Mouse (Mus musculus) midbrain, embryonic 14.5 days (tissue): ENCODE data around the gene Vdac2. TPM values are rescaled to one million over a fixed set of nuclear protein-coding genes. Genes with fewer than 3 reads are reported as not detected.
A peak's percentile ranks its signal among the peaks of the same experiment; 100 is the strongest.

Experiments used
- ATAC-seq: fragments of 200-750 bp; cut with Nextera tagmentation; 2 replicates; pipeline ENCODE4 v1.8.0; 2017; ENCODE audit warnings: moderate number of reproducible peaks, moderate library complexity; ENCODE audit not compliant: low FRiP score, low TSS enrichment
- DNase-seq: peaks from one replicate; pipeline ENCODE4 v3.0.0-alpha.2; 2015
- H3K27ac ChIP-seq: fragments of 300-500 bp; sonication (generic); replicated peaks from 2 replicates; pipeline ENCODE4 v1.5.1; 2014; ENCODE audit warnings: mild to moderate bottlenecking, low read depth, low read length, moderate library complexity
- H3K27me3 ChIP-seq: fragments of 300-500 bp; sonication (generic); 2 replicates; pipeline ENCODE4 v1.6.1; 2014; ENCODE audit warnings: low read length, control low read depth, mixed read lengths; ENCODE audit not compliant: control insufficient read depth, insufficient read depth
- H3K36me3 ChIP-seq: fragments of 300-500 bp; sonication (generic); 2 replicates; pipeline ENCODE4 v1.6.1; 2014; ENCODE audit warnings: low read length, control low read depth; ENCODE audit not compliant: control insufficient read depth, insufficient read depth
- H3K4me1 ChIP-seq: fragments of 300-500 bp; sonication (generic); 2 replicates; pipeline ENCODE4 v1.6.1; 2014; ENCODE audit warnings: mild to moderate bottlenecking, antibody characterized with exemption, low read length, control low read depth; ENCODE audit not compliant: control insufficient read depth, insufficient read depth
- H3K4me2 ChIP-seq: fragments of 300-500 bp; sonication (generic); 2 replicates; pipeline ENCODE4 v1.6.1; 2014; ENCODE audit warnings: mild to moderate bottlenecking, low read length, moderate library complexity
- H3K4me3 ChIP-seq: fragments of 300-500 bp; sonication (generic); replicated peaks from 2 replicates; pipeline ENCODE4 v1.5.1; 2014; ENCODE audit warnings: low read depth, low read length
- H3K9ac ChIP-seq: fragments of 300-500 bp; sonication (generic); replicated peaks from 2 replicates; pipeline ENCODE4 v1.6.1; 2014; ENCODE audit warnings: mild to moderate bottlenecking, low read length, moderate library complexity
- H3K9me3 ChIP-seq: fragments of 300-500 bp; sonication (generic); 2 replicates; pipeline ENCODE4 v1.6.1; 2016; ENCODE audit warnings: low read length, control low read depth, mixed read lengths; ENCODE audit not compliant: control insufficient read depth
- WGBS: fragments of 180-500 bp; shearing (Covaris S2); extraction: QIAGEN DNeasy Blood & Tissue Kit; methylation state at CpG from one replicate; pipeline ENCODE4 v1.1.7; 2014; 5-methylcytosine and 5-hydroxymethylcytosine counted together
- polyA plus RNA-seq: library from polyadenylated mRNA; unstranded; fragments of >200 nt; fragmentation: Nextera tagmentation; extraction: Ambion mirVana; gene quantifications from 2 replicates; pipeline ENCODE4 v1.2.1, GENCODE M21; 2014

The Vdac2 gene
- 266 and 297 TPM in 2 replicates for polyA plus RNA-seq

DNA sequence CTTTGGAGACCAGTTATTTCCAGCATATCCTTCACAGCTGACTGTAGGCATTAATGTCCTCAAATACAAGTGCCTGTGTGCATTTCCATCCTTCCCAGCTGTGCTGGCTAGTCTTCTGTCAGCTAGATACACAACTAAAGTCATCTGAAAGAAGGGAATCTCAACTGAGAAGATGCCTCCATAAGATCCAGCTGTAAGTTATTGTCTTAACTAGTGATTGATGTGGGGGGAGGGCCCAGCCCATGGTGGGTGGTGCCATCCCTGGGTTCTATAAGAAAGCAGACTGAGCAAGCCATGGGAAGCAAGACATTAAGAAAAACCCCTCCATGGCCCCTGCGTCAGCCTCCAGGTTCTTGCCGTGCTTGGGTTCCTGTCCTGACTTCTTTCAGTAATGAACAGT is at the start of gene Vdac2:
Gene Vdac2 (plus strand): TSS at position 301 of the 400 bp plus-strand sequence.
- no peak for ATAC-seq
- no peak within 1 kb of the TSS for H3K4me2 ChIP-seq
- 88% methylated on average over 2 of the region's 2 CpGs for WGBS
- H3K27ac ChIP-seq: no peak within 1 kb of the TSS
- no peak within 1 kb of the TSS for H3K4me3 ChIP-seq
- no peaks in the 10 kb centered on the region for H3K4me1 ChIP-seq
- DNase-seq: no peak
- no peaks in the 10 kb centered on the region for H3K27me3 ChIP-seq
- no peaks in the 10 kb centered on the region for H3K36me3 ChIP-seq
- no peaks in the 10 kb centered on the region for H3K9me3 ChIP-seq
- no peak within 1 kb of the TSS for H3K9ac ChIP-seq

DNA sequence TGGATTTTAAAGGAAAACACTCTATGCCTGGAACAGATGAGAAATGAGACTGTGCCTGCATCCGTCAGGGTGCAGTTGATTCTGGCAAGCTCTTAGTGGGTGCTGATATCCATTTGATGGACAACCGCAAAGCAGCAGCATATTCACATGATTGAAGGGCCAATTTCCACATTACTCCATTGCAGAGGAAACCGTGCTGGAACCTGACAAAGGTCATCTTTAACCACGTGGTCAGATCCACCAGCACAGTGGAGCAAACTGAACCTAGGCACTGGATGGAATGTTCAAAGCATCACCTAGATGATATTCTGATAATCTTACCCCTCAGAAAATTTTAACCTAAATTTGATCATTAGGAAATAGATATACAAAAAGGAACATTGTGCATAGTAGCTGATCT is 48.8 kb upstream of the Vdac2 start:
- Histone ChIP-seq H3K4me2 (no peak overlapping the region), H3K4me3 (no peak overlapping the region), H3K9ac (no peak overlapping the region), H3K9me3 (no peaks in the 10 kb centered on the region), H3K36me3 (peaks cover 26% of the 10 kb centered on the region), H3K4me1 (no peaks in the 10 kb centered on the region), H3K27ac (no peak overlapping the region), H3K27me3 (no peaks in the 10 kb centered on the region)
- ATAC-seq (no peak), DNase-seq (no peak)
- 90% methylated on average over 4 of the region's 4 CpGs for WGBS

DNA sequence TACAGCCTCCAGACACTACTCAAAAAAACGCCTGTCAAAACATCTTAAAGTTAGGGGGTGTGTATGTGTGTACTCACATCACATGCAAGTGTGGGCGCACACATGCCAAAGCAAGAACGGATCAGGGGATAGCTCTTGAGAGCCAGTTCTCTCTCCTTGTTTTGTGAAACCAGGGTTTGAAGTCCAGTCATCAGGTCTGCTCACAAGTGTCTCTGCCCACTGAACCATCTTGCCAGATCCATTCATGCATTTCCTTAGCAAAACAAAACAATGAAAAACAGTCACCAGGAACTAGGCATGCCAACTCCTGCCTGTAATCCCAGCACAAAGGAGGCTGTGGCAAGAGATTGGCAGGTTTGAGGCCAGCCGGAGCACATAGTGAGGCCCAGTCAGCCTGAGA is 38.5 kb upstream of the Vdac2 start:
- ATAC-seq (no peak), DNase-seq (peak; percentile 35)
- Histone ChIP-seq H3K9me3 (no peaks in the 10 kb centered on the region), H3K36me3 (peaks cover 13% of the 10 kb centered on the region; the same call in 1 of the 2 replicates), H3K9ac (no peak overlapping the region), H3K4me1 (no peaks in the 10 kb centered on the region), H3K27me3 (no peaks in the 10 kb centered on the region), H3K27ac (no peak overlapping the region), H3K4me3 (no peak overlapping the region), H3K4me2 (no peak overlapping the region)
- 51% methylated on average over 4 of the region's 4 CpGs for WGBS

DNA sequence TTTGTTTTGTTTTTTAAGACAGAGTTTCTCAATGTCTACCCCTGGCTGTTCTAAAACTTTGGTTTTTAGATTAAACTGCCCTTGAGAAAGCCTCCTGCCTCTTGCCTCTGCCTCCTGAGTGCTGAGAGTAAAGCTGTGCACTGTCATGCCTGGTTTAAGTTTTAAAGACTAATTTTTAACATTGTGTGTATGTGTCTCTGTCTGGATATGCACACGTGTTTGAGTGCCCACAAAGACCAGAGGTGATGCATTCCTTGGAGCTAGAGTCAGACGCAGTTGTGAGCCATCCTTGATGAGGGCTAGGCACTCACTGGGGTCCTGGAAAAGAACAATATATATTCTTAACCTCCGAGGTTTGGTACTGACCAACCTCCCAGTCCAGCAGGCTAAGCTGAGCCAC is 37.7 kb upstream of the Vdac2 start:
- ATAC-seq (no peak), DNase-seq (no peak)
- Histone ChIP-seq H3K4me2 (no peak overlapping the region), H3K9ac (no peak overlapping the region), H3K4me1 (no peaks in the 10 kb centered on the region), H3K36me3 (peaks cover 10% of the 10 kb centered on the region; the same call in 1 of the 2 replicates), H3K27me3 (no peaks in the 10 kb centered on the region), H3K4me3 (no peak overlapping the region), H3K9me3 (no peaks in the 10 kb centered on the region), H3K27ac (no peak overlapping the region)
- WGBS: 72% methylated on average over 3 of the region's 3 CpGs

DNA sequence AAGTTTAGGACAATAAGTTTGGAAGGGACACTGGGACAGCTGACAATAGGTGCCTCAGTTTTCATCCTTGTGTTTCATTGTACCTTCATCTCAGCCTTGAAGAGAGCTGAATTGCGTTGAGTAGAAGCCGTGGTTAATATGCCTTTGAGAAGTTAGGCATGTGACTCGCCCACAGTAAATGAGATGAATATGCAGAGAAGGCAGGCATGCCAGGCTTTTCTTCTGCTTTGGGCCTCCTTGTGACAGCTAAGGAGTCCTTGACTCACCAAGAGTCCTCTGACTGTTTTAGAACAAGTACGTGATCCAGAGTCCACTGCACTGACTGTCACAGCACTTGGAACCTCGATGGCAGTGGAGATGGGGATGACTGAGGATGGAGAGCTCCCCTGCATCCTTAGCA is 36.9 kb upstream of the Vdac2 start:
- DNase-seq (no peak), ATAC-seq (no peak)
- 94% methylated on average over 5 of the region's 5 CpGs for WGBS
- H3K4me1 ChIP-seq: no peaks in the 10 kb centered on the region
- H3K4me3 ChIP-seq: no peak overlapping the region
- H3K9ac ChIP-seq: no peak overlapping the region
- H3K9me3 ChIP-seq: no peaks in the 10 kb centered on the region
- H3K4me2 ChIP-seq: no peak overlapping the region
- H3K27ac ChIP-seq: no peak overlapping the region
- H3K27me3 ChIP-seq: no peaks in the 10 kb centered on the region
- peaks cover 15% of the 10 kb centered on the region for H3K36me3 ChIP-seq

DNA sequence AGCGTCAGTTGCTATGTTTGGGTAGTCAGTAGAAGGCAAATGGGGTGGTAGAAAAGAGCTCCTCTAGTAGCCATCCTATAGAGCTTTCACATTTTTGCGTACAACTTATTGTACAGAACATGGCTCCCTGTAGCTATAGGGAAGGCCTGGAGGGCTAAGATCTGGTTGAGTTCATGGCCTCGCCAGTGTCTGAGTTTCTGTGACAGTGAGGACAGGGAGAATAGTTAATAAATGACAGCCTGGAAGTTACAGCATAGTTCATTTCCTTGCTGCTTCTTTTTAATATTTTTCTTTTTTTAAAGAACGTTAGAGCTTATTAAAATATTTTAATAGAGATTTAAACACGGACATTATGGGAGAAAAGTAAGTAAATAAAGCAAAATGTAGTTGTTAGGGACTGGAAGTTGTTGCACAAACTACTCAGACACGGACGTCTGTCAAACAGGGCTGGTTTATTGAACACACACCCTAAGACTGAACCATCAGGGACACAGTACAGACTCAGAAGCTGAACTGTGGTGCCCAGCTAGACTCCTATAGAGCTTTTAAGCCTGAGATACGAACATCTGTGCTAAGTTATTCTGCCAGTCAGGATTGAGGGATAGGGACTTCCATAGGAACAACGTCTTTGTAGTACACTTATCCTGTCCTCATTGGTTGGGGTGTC is 34.3 kb upstream of the Vdac2 start:
- ATAC-seq: no peak
- WGBS: 91% methylated on average over 9 of the region's 9 CpGs

DNA sequence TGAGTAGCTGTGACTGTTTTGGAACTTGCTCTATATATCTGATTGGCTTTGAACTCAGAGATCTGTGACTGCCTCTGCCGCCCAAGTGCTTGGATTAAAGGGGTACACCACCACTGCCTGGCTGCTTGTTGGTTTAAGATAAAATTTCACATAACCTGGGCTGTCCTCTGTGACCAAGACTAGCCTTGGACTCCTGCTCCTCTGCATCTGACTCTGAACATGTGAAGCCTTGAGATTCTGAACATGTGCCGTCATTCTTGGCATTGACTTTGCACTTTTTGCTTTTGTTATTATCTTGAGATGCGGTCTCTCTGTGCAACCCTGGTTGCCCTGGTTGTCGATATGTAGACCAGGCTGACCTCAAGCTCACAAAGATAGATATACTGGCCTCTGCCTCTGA is 33.3 kb upstream of the Vdac2 start:
- no peaks in the 10 kb centered on the region for H3K9me3 ChIP-seq
- H3K4me3 ChIP-seq: no peak overlapping the region
- no peak for ATAC-seq
- H3K4me1 ChIP-seq: no peaks in the 10 kb centered on the region
- no peak overlapping the region for H3K9ac ChIP-seq
- 94% methylated on average over 4 of the region's 4 CpGs for WGBS
- H3K4me2 ChIP-seq: no peak overlapping the region
- H3K27ac ChIP-seq: no peak overlapping the region
- DNase-seq: no peak
- H3K36me3 ChIP-seq: peaks cover 15% of the 10 kb centered on the region; the same call in 1 of the 2 replicates
- H3K27me3 ChIP-seq: no peaks in the 10 kb centered on the region

More for the DNA sequence above, 34.3 kb upstream of the Vdac2 start:
- H3K27ac ChIP-seq: no peak overlapping the region; the same call in 1 of the 2 replicates
- H3K4me1 ChIP-seq: no peaks in the 10 kb centered on the region
- no peak overlapping the region for H3K9ac ChIP-seq
- H3K4me3 ChIP-seq: no peak overlapping the region
- H3K36me3 ChIP-seq: peaks cover 15% of the 10 kb centered on the region; the same call in 1 of the 2 replicates
- H3K4me2 ChIP-seq: no peak overlapping the region
- no peaks in the 10 kb centered on the region for H3K27me3 ChIP-seq
- DNase-seq: no peak
- H3K9me3 ChIP-seq: no peaks in the 10 kb centered on the region

DNA sequence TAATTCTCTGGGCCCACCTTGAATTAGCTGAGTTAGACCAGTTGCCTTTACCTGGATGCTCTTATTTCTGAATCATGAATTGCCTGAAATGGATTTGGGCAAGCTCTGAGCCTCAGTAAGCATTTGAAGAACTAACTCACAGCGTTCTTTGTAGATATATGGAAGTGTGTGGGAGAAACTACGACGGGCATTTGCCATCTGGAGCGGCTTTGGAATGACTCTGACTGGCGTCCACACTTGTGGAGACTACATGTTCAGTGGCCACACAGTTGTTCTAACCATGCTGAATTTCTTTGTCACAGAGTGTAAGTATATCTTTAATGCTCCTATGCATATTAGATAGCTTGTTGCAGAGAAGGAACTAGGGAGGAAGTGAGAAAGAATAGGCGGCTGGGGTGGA is 32.8 kb upstream of the Vdac2 start:
- no peak overlapping the region for H3K4me2 ChIP-seq
- DNase-seq (no peak), ATAC-seq (no peak)
- no peak overlapping the region for H3K9ac ChIP-seq
- H3K9me3 ChIP-seq: no peaks in the 10 kb centered on the region
- H3K4me3 ChIP-seq: no peak overlapping the region
- H3K36me3 ChIP-seq: peaks cover 15% of the 10 kb centered on the region; the same call in 1 of the 2 replicates
- WGBS: 96% methylated on average over 6 of the region's 6 CpGs
- H3K27me3 ChIP-seq: no peaks in the 10 kb centered on the region
- H3K4me1 ChIP-seq: no peaks in the 10 kb centered on the region
- H3K27ac ChIP-seq: no peak overlapping the region

DNA sequence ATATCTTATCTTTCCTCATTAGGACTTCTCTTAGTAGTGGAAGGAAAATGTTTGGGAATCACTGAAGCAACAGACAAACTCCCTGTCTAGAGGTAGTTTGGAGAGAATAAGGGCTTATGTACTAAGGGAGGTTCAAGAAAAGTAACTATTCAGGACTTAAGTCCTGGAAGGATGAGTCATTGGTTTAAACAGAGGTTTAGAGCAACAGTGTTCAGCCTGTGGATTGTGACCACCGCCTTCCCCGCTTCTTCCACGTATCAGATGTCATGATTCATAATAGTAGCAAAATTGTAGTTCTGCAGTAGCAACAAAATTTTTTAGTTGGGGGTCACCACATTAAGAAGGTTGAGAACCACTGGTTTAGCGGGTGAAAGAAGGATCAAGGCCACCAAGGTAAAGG is 24.4 kb upstream of the Vdac2 start:
- Histone ChIP-seq H3K4me1 (no peaks in the 10 kb centered on the region), H3K9ac (no peak overlapping the region), H3K27me3 (no peaks in the 10 kb centered on the region), H3K36me3 (0 out of 2 replicates have a peak, but pooled peaks cover 9% of the 10 kb centered on the region), H3K4me3 (no peak overlapping the region), H3K27ac (no peak overlapping the region), H3K9me3 (no peaks in the 10 kb centered on the region), H3K4me2 (no peak overlapping the region)
- no peak for ATAC-seq
- 100% methylated on average over 4 of the region's 4 CpGs for WGBS
- no peak for DNase-seq
